Mouse (Mus musculus) ZHBTc4 (cell line): ENCODE results near the gene Coa5.

Experiments
- DNase-seq: peaks from one replicate; pipeline ENCODE4 v3.0.0-alpha.2; 2011; ENCODE audit warnings: low read depth, low spot score

Coa5 gene

GRCm38 (mm10) chr1:37368125-37368524 is 61.8 kb downstream of the Coa5 start:
- DNase-seq = no peak
